Mouse (Mus musculus): ENCODE data around the gene 4930564D02Rik.

4930564D02Rik gene

GRCm38 (mm10) chr3:105054952-105055351, 11.7 kb upstream of the 4930564D02Rik start:
- in situ Hi-C loops (cut with MboI; ENCODE audit: low sequenced_read_pairs) = loop anchor here (25.0 kb wide), 1 partner anchor 293 kb away; no protein-coding TSS in a partner anchor

- in situ Hi-C loops (cut with MboI; ENCODE audit: low sequenced_read_pairs) = loop anchor here (25.0 kb wide), 1 partner anchor 293 kb away; no protein-coding TSS in a partner anchor
Measured at GRCm38 (mm10) chr3:105055666-105056065, 11.0 kb upstream of the 4930564D02Rik start.

GRCm38 (mm10) chr3:105058627-105059513, 7.8 kb upstream of the 4930564D02Rik start:
- in situ Hi-C loops (cut with MboI; ENCODE audit: low sequenced_read_pairs) = loop anchor here (25.0 kb wide), 1 partner anchor 297 kb away; no protein-coding TSS in a partner anchor

- in situ Hi-C loops (cut with MboI; ENCODE audit: low sequenced_read_pairs) = loop anchor here (5.0 to 25.0 kb wide), 2 partner anchors 68 to 298 kb away; no protein-coding TSS in a partner anchor
Measured at GRCm38 (mm10) chr3:105059911-105060310, 6.7 kb upstream of the 4930564D02Rik start.

GRCm38 (mm10) chr3:105060992-105061391, 5.7 kb upstream of the 4930564D02Rik start:
- in situ Hi-C loops (cut with MboI; ENCODE audit: low sequenced_read_pairs) = loop anchor here (5.0 to 25.0 kb wide), 2 partner anchors 69 to 299 kb away; no protein-coding TSS in a partner anchor

- in situ Hi-C loops (cut with MboI; ENCODE audit: low sequenced_read_pairs) = loop anchor here (5.0 to 25.0 kb wide), 2 partner anchors 69 to 299 kb away; no protein-coding TSS in a partner anchor
Measured at GRCm38 (mm10) chr3:105061496-105061895, 5.1 kb upstream of the 4930564D02Rik start.

GRCm38 (mm10) chr3:105061991-105062390, 4.7 kb upstream of the 4930564D02Rik start:
- in situ Hi-C loops (cut with MboI; ENCODE audit: low sequenced_read_pairs) = loop anchor here (5.0 to 25.0 kb wide), 2 partner anchors 70 to 300 kb away; no protein-coding TSS in a partner anchor

GRCm38 (mm10) chr3:105062676-105063075, 4.0 kb upstream of the 4930564D02Rik start:
- in situ Hi-C loops (cut with MboI; ENCODE audit: low sequenced_read_pairs) = loop anchor here (5.0 to 25.0 kb wide), 2 partner anchors 70 to 300 kb away; no protein-coding TSS in a partner anchor

- in situ Hi-C loops (cut with MboI; ENCODE audit: low sequenced_read_pairs) = loop anchor here (25.0 kb wide), 1 partner anchor 308 kb away; no protein-coding TSS in a partner anchor
Measured at GRCm38 (mm10) chr3:105070553-105070952, 3.9 kb downstream of the 4930564D02Rik start.

GRCm38 (mm10) chr3:105071251-105071650, 4.6 kb downstream of the 4930564D02Rik start:
- in situ Hi-C loops (cut with MboI; ENCODE audit: low sequenced_read_pairs) = loop anchor here (25.0 kb wide), 1 partner anchor 309 kb away; no protein-coding TSS in a partner anchor

GRCm38 (mm10) chr3:105072536-105072935, 5.9 kb downstream of the 4930564D02Rik start:
- in situ Hi-C loops (cut with MboI; ENCODE audit: low sequenced_read_pairs) = loop anchor here (25.0 kb wide), 1 partner anchor 310 kb away; no protein-coding TSS in a partner anchor

GRCm38 (mm10) chr3:105075796-105076195, 9.2 kb downstream of the 4930564D02Rik start:
- in situ Hi-C loops (cut with MboI; ENCODE audit: low sequenced_read_pairs) = no loop called here

- in situ Hi-C loops (cut with MboI; ENCODE audit: low sequenced_read_pairs) = no loop called here
Measured at GRCm38 (mm10) chr3:105078231-105078826, 11.7 kb downstream of the 4930564D02Rik start.

GRCm38 (mm10) chr3:105087344-105087743, 20.7 kb downstream of the 4930564D02Rik start:
- in situ Hi-C loops (cut with MboI; ENCODE audit: low sequenced_read_pairs) = no loop called here

GRCm38 (mm10) chr3:105088638-105089037, 22.0 kb downstream of the 4930564D02Rik start:
- in situ Hi-C loops (cut with MboI; ENCODE audit: low sequenced_read_pairs) = no loop called here

- in situ Hi-C loops (cut with MboI; ENCODE audit: low sequenced_read_pairs) = no loop called here
Measured at GRCm38 (mm10) chr3:105090147-105090546, 23.5 kb downstream of the 4930564D02Rik start.

- in situ Hi-C loops (cut with MboI; ENCODE audit: low sequenced_read_pairs) = no loop called here
Measured at GRCm38 (mm10) chr3:105090981-105091380, 24.3 kb downstream of the 4930564D02Rik start.

- in situ Hi-C loops (cut with MboI; ENCODE audit: low sequenced_read_pairs) = no loop called here
Measured at GRCm38 (mm10) chr3:105092721-105093505, 26.3 kb downstream of the 4930564D02Rik start.

GRCm38 (mm10) chr3:105094448-105094847, 27.8 kb downstream of the 4930564D02Rik start:
- in situ Hi-C loops (cut with MboI; ENCODE audit: low sequenced_read_pairs) = no loop called here

GRCm38 (mm10) chr3:105095026-105095425, 28.4 kb downstream of the 4930564D02Rik start:
- in situ Hi-C loops (cut with MboI; ENCODE audit: low sequenced_read_pairs) = no loop called here
